Mouse (Mus musculus) lung, embryonic 16.5 days (tissue): ENCODE results near the gene Nubp2. TPM values are rescaled to one million over a fixed set of nuclear protein-coding genes. Genes with fewer than 3 reads are reported as not detected.

Experiments used
- ATAC-seq: fragments of 200-750 bp; cut with Nextera tagmentation; 2 replicates; pipeline ENCODE4 v1.8.0; 2017; ENCODE audit warnings: low read depth, mild to moderate bottlenecking, moderate library complexity
- H3K27ac ChIP-seq: fragments of 300-500 bp; sonication (generic); 2 replicates; pipeline ENCODE4 v1.5.1; 2014; ENCODE audit warnings: mild to moderate bottlenecking, control low read depth, low read length
- H3K27me3 ChIP-seq: fragments of 300-500 bp; sonication (generic); 2 replicates; pipeline ENCODE4 v1.6.1; 2014; ENCODE audit warnings: low read depth, low read length, mixed read lengths; ENCODE audit not compliant: control insufficient read depth, insufficient read depth
- H3K36me3 ChIP-seq: fragments of 300-500 bp; sonication (generic); 2 replicates; pipeline ENCODE4 v1.6.1; 2014; ENCODE audit warnings: low read length; ENCODE audit not compliant: control insufficient read depth, insufficient read depth
- H3K4me1 ChIP-seq: fragments of 300-500 bp; sonication (generic); replicated peaks from 2 replicates; pipeline ENCODE4 v1.6.1; 2014; ENCODE audit warnings: low read length, mixed read lengths; ENCODE audit not compliant: control insufficient read depth, insufficient read depth
- H3K4me2 ChIP-seq: fragments of 300-500 bp; sonication (generic); 2 replicates; pipeline ENCODE4 v1.6.1; 2014; ENCODE audit warnings: low read depth, low read length, control low read depth
- H3K4me3 ChIP-seq: fragments of 300-500 bp; sonication (generic); 2 replicates; pipeline ENCODE4 v1.5.1; 2014; ENCODE audit warnings: mild to moderate bottlenecking, low read length, control low read depth
- H3K9ac ChIP-seq: fragments of 300-500 bp; sonication (generic); 2 replicates; pipeline ENCODE4 v1.6.1; 2014; ENCODE audit warnings: low read length, control low read depth
- H3K9me3 ChIP-seq: fragments of 300-500 bp; sonication (generic); 2 replicates; pipeline ENCODE4 v1.6.1; 2016; ENCODE audit warnings: low read length; ENCODE audit not compliant: control insufficient read depth
- WGBS: fragments of 180-500 bp; shearing (Covaris S2); extraction: QIAGEN DNeasy Blood & Tissue Kit; methylation state at CpG from one replicate; pipeline ENCODE4 v1.1.7; 2014; 5-methylcytosine and 5-hydroxymethylcytosine counted together
- polyA plus RNA-seq: library from polyadenylated mRNA; unstranded; fragments of >200 nt; fragmentation: Nextera tagmentation; extraction: Ambion mirVana; gene quantifications from 2 replicates; pipeline ENCODE4 v1.2.1, GENCODE M21; 2015

Nubp2 gene
- polyA plus RNA-seq, 1 experiment from 2014 or later: 48.5 TPM

DNA sequence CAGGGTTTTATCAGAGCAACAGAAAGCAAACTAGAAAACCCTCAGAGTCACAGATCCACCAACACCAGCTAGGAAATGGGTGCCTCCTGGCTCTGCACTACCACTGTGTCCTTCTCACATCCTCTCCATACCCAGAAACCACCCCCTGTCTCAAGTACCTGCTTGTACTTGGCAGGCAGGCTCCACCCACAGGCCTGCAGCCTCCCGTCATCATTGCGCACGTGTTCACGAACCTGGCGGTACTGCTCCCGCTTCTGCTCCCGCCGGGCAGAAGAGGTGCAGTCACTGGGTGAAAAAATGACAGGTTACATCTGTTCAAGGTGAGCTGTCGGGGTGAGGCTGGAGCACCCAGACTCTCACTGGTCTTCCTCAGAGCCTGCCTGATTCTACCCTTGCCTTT lies 17.6 kb upstream of the Nubp2 start:
- H3K4me2 ChIP-seq: no peak overlapping the region
- no peaks in the 10 kb centered on the region for H3K4me1 ChIP-seq
- 82% methylated on average over 9 of the region's 9 CpGs for WGBS
- H3K36me3 ChIP-seq: peaks cover 59% of the 10 kb centered on the region
- H3K9ac ChIP-seq: no peak overlapping the region
- H3K27ac ChIP-seq: no peak overlapping the region
- H3K27me3 ChIP-seq: no peaks in the 10 kb centered on the region
- no peak for ATAC-seq
- no peak overlapping the region for H3K4me3 ChIP-seq
- no peaks in the 10 kb centered on the region for H3K9me3 ChIP-seq

GRCm38 (mm10) chr17:24902671-24903474 lies 16.7 kb upstream of the Nubp2 start:
- Histone ChIP-seq H3K36me3 (peaks cover 56% of the 10 kb centered on the region), H3K4me3 (no peak overlapping the region), H3K27me3 (no peaks in the 10 kb centered on the region), H3K4me1 (no peaks in the 10 kb centered on the region), H3K27ac (no peak overlapping the region), H3K4me2 (no peak overlapping the region), H3K9ac (no peak overlapping the region), H3K9me3 (no peaks in the 10 kb centered on the region)
- ATAC-seq: no peak
- 66% methylated on average over 9 of the region's 9 CpGs for WGBS

DNA sequence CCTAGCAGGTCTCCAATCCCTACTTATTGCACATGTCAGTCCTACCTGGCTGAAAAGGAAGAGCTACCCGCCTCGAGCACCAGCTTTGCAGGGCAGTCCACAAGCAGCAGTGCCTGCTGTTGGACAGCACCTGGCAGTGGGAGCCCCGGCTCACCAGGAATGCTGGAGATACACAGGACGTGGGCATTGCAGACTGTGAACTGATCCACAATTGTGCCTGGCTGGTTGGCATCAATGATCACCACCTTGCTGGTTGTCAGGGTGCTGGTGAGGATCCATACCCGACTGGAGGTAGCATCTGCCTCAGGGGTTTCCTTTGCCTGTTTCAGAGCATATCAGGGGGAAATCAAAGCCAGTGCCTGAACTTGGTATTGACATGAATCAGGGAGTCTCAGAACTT lies 16.0 kb upstream of the Nubp2 start:
- Histone ChIP-seq H3K4me2 (no peak overlapping the region), H3K9ac (no peak overlapping the region), H3K27ac (no peak overlapping the region), H3K4me3 (no peak overlapping the region), H3K4me1 (peaks cover 5% of the 10 kb centered on the region), H3K36me3 (peaks cover 52% of the 10 kb centered on the region), H3K9me3 (no peaks in the 10 kb centered on the region), H3K27me3 (no peaks in the 10 kb centered on the region)
- no peak for ATAC-seq
- 87% methylated on average over 5 of the region's 5 CpGs for WGBS

GRCm38 (mm10) chr17:24900014-24900413 lies 13.9 kb upstream of the Nubp2 start:
- 92% methylated on average over 6 of the region's 6 CpGs for WGBS
- no peak overlapping the region for H3K9ac ChIP-seq
- no peaks in the 10 kb centered on the region for H3K9me3 ChIP-seq
- peaks cover 15% of the 10 kb centered on the region for H3K4me1 ChIP-seq
- H3K27me3 ChIP-seq: no peaks in the 10 kb centered on the region
- H3K4me3 ChIP-seq: no peak overlapping the region
- ATAC-seq: no peak
- peaks cover 43% of the 10 kb centered on the region for H3K36me3 ChIP-seq
- H3K4me2 ChIP-seq: no peak overlapping the region
- H3K27ac ChIP-seq: no peak overlapping the region

DNA sequence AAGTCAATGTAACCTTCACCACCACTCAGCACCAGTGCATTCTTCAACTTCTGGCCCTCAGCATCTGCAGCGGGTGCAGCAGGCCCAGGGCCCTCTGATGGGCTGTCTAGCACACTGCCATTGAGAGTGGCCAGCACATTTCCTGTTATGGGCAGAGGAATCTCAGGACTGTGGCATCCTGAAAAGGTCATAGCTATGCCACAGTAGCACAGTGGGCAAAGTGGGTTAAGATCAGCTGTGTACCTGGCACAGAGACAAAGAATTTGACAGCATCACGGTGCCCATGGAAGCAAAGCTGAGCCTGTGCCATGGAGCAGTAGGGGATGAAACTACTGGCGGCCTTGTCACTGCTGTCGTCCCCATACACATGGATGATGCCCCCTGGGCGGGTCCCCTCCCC lies 13.0 kb upstream of the Nubp2 start:
- no peak overlapping the region for H3K4me3 ChIP-seq
- H3K27me3 ChIP-seq: no peaks in the 10 kb centered on the region
- no peak overlapping the region for H3K9ac ChIP-seq
- WGBS: 80% methylated on average over 5 of the region's 5 CpGs
- H3K9me3 ChIP-seq: no peaks in the 10 kb centered on the region
- H3K4me1 ChIP-seq: peaks cover 17% of the 10 kb centered on the region
- no peak overlapping the region for H3K4me2 ChIP-seq
- ATAC-seq: no peak
- no peak overlapping the region for H3K27ac ChIP-seq
- H3K36me3 ChIP-seq: peaks cover 37% of the 10 kb centered on the region

DNA sequence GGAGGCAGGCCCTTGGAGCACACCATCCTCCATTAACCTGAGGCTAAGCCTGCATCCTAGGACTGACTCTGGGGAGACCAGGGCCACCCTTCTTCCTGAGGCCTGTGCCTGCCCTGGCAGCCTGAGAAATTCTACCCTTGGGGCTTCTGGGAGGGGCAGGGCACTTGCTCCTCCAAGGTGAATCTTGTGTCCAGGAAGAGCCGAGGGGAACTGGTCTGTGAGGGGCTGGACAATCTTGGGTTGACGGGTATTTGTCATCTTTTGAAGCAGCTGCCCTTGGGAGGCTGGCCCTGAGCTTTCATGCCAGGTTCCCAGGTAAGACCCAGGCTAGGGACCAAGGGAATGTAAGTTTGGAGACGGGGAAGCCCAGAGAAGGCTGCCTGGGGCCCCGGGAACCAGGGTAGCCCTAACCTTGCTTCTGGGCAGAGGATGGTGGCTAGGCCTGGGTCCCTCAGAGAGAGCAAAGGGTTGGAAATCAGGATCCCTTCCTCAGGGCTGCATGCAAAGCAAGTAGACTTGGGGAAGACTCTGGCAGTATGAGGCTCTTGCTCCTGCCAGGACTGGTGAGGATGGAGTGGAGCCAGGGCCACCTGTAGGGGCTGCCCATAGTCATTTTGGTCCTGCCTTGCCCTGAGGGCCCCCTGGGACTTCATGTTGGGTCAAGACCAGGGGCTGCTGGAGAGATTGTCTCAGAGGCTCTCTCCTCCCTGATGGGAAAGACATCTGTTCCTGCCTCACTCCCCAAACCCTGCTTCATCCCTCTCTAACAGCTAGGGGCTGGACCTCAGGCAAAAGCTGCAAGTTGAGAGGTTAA lies 12.1 kb upstream of the Nubp2 start:
- no peak for ATAC-seq
- Histone ChIP-seq H3K27ac (no peak overlapping the region), H3K4me3 (no peak overlapping the region), H3K9me3 (no peaks in the 10 kb centered on the region), H3K27me3 (no peaks in the 10 kb centered on the region), H3K4me1 (peaks cover 21% of the 10 kb centered on the region), H3K36me3 (peaks cover 32% of the 10 kb centered on the region), H3K9ac (no peak overlapping the region), H3K4me2 (no peak overlapping the region)
- WGBS: 73% methylated on average over 4 of the region's 4 CpGs

- Histone ChIP-seq H3K4me3 (no peak overlapping the region), H3K4me2 (no peak overlapping the region), H3K4me1 (peaks cover 21% of the 10 kb centered on the region), H3K9me3 (no peaks in the 10 kb centered on the region), H3K9ac (no peak overlapping the region; the same call in 1 of the 2 replicates), H3K36me3 (peaks cover 36% of the 10 kb centered on the region), H3K27ac (no peak overlapping the region), H3K27me3 (no peaks in the 10 kb centered on the region)
- 71% methylated on average over 4 of the region's 4 CpGs for WGBS
- no peak for ATAC-seq
Measured at GRCm38 (mm10) chr17:24897600-24897999, 11.5 kb upstream of the Nubp2 start.

DNA sequence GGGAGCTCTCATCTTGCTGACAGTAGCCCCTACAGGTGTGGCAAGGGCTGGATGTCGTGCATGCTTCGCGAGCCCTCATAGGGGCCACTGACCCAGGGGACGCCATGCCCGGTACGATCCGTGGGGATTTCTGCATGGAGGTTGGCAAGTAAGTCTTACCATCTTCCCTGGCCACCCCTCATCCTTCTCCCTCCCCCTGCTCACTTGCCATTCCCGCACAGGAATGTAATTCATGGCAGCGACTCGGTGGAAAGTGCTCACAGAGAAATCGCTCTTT lies 10.8 kb upstream of the Nubp2 start:
- Histone ChIP-seq H3K4me1 (peaks cover 21% of the 10 kb centered on the region), H3K4me2 (peak overlapping the region; percentile 97), H3K4me3 (peak overlapping the region; percentile 61), H3K9me3 (no peaks in the 10 kb centered on the region), H3K27me3 (no peaks in the 10 kb centered on the region), H3K36me3 (peaks cover 36% of the 10 kb centered on the region), H3K9ac (peak overlapping the region; percentile 96), H3K27ac (peak overlapping the region; percentile 54)
- WGBS: 22% methylated on average over 11 of the region's 11 CpGs
- no peak for ATAC-seq

DNA sequence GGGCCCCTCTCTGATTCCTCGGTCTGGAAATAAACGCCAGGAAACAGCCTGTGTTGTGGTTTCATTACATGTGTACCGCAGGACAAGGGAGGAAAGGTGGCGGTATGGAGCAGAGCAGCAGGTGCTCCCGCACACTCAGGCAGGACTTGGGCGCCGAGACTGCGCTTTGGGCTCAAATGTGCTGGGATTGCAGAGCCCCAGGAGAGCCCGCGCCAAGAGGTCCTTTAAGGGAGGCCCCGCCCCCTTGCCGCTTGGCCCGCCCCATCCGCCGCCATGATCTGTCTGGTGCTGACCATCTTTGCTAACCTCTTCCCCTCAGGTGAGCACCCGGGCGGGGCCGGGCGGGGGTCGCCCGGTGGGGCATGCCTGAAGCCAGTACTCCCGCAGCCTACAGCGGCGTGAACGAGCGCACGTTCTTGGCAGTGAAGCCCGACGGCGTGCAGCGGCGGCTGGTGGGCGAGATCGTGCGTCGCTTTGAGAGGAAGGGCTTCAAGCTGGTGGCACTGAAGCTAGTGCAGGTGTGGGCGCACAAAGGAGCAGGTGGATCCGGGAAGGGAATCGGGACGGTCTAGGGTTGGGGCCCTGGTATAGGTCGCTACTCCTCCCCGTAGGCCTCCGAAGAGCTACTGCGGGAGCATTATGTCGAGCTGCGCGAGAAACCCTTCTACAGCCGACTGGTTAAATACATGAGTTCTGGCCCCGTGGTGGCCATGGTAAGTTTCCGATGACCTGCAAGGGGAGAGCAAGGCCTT lies 10.3 kb upstream of the Nubp2 start, which contains the start of gene Nme3:
Nme3 (plus strand) TSS at position 260 of the 752 bp plus-strand sequence.
- H3K4me1 ChIP-seq: peaks cover 21% of the 10 kb centered on the region
- H3K4me2 ChIP-seq: peak within 1 kb of the TSS; percentile 97
- H3K36me3 ChIP-seq: peaks cover 37% of the 10 kb centered on the region
- peak within 1 kb of the TSS; percentile 61 for H3K4me3 ChIP-seq
- 1% methylated on average over 50 of the region's 50 CpGs for WGBS
- H3K27me3 ChIP-seq: no peaks in the 10 kb centered on the region
- H3K9ac ChIP-seq: peak within 1 kb of the TSS; percentile 96
- H3K9me3 ChIP-seq: no peaks in the 10 kb centered on the region
- H3K27ac ChIP-seq: peak within 1 kb of the TSS; percentile 86
- ATAC-seq: peak; percentile 77
